Mouse (Mus musculus): ENCODE measurements around the gene Dock6.

GRCm38 (mm10) chr9:21787654-21788053, 64.8 kb downstream of the Dock6 start:
- no peak for TF ChIP-seq TAL1 (conservative IDR thresholded peaks at IDR 0.05; ENCODE audit: low read depth, low read length)
- no peak for TF ChIP-seq CTCF (IDR thresholded peaks at IDR 0.05; ENCODE audit: low read depth, low read length)
- TF ChIP-seq GATA1 (IDR thresholded peaks at IDR 0.05; ENCODE audit: borderline replicate concordance, low read length) = no peak
- no peak for TF ChIP-seq GATA2 (IDR thresholded peaks at IDR 0.05; ENCODE audit: borderline replicate concordance, low read depth, low read length)
